Mouse (Mus musculus) CH12.LX (cell line): ENCODE measurements around the gene Stat5b. TPM values are rescaled to one million over a fixed set of nuclear protein-coding genes. Genes with fewer than 3 reads are reported as not detected.

Source experiments
- DNase-seq: peaks from one replicate; pipeline ENCODE4 v3.0.0-alpha.2; 2013; ENCODE audit errors: extremely low read depth
- H3K27ac ChIP-seq: 2 replicates; pipeline ENCODE4 v1.5.1; 2012; ENCODE audit warnings: low read depth, mild to moderate bottlenecking, control low read depth, moderate library complexity; ENCODE audit not compliant: insufficient read depth
- H3K27me3 ChIP-seq: replicated peaks from 2 replicates; pipeline ENCODE3; 2012; ENCODE audit warnings: inconsistent platforms
- H3K36me3 ChIP-seq, 2 experiments: replicated peaks in 1 of 2; 2 replicates each; pipeline versions ENCODE3 to v1.6.1; 2012; ENCODE audit warnings: inconsistent platforms in 1 of 2, low read length in 1 of 2, mild to moderate bottlenecking in 1 of 2, mixed read lengths in 1 of 2, moderate library complexity in 1 of 2; ENCODE audit not compliant: control insufficient read depth in 1 of 2, insufficient read depth in 1 of 2
- H3K4me1 ChIP-seq, 2 experiments: 2 replicates each; pipeline ENCODE4 v1.6.1; 2012; ENCODE audit warnings: inconsistent platforms in 1 of 2, moderate library complexity in 1 of 2; ENCODE audit not compliant: insufficient read depth in 2 of 2, control insufficient read depth in 1 of 2
- H3K4me2 ChIP-seq: 2 replicates; pipeline ENCODE4 v1.6.1; 2012; ENCODE audit warnings: low read depth, mild to moderate bottlenecking, control low read depth; ENCODE audit not compliant: poor library complexity, insufficient read depth, severe bottlenecking
- H3K4me3 ChIP-seq, 3 experiments: fragments of 150-350 bp in 1 of 3; sonication (generic) in 1 of 3; replicated peaks in 1 of 3; 2 replicates each; pipeline versions ENCODE3 to v1.5.1; 2011 to 2012; ENCODE audit warnings: low read depth in 2 of 3, low read length in 2 of 3, mild to moderate bottlenecking in 2 of 3, moderate library complexity in 2 of 3, control low read depth in 1 of 3, improper control_type of control experiment in 1 of 3, inconsistent platforms in 1 of 3, mixed read lengths in 1 of 3; ENCODE audit not compliant: poor library complexity in 1 of 3
- H3K79me2 ChIP-seq: replicated peaks from 2 replicates; pipeline ENCODE4 v1.6.1; 2012; ENCODE audit warnings: mild to moderate bottlenecking, moderate library complexity; ENCODE audit not compliant: control insufficient read depth, poor library complexity, insufficient read depth, severe bottlenecking; ENCODE audit errors: extremely low read depth
- H3K9ac ChIP-seq: 2 replicates; pipeline ENCODE4 v1.6.1; 2012; ENCODE audit warnings: low read depth, mild to moderate bottlenecking, control low read depth, moderate library complexity; ENCODE audit not compliant: insufficient read depth
- H3K9me3 ChIP-seq: replicated peaks from 2 replicates; pipeline ENCODE3; 2012; ENCODE audit warnings: low read length, inconsistent platforms, mixed read lengths
- BHLHE40 ChIP-seq: IDR thresholded peaks from 2 replicates; pipeline ENCODE4 v1.6.1; 2011; ENCODE audit warnings: mild to moderate bottlenecking, low read depth, low read length, improper control_type of control experiment
- CTCF ChIP-seq, 2 experiments: IDR thresholded peaks in 1 of 2; conservative IDR thresholded peaks in 1 of 2; 2 replicates each; pipeline ENCODE4 v1.5.1; 2011 to 2012; ENCODE audit warnings: low read depth in 2 of 2, low read length in 2 of 2, improper control_type of control experiment in 1 of 2, inconsistent platforms in 1 of 2, mild to moderate bottlenecking in 1 of 2, moderate library complexity in 1 of 2
- ELF1 ChIP-seq: IDR thresholded peaks from 2 replicates; pipeline ENCODE4 v1.6.1; 2014; ENCODE audit warnings: low read depth, mild to moderate bottlenecking, inconsistent platforms, low read length, improper control_type of control experiment
- ETS1 ChIP-seq: conservative IDR thresholded peaks from 2 replicates; pipeline ENCODE4 v1.6.1; 2012; ENCODE audit warnings: low read depth, mild to moderate bottlenecking, inconsistent platforms, low read length, improper control_type of control experiment, moderate library complexity
- GABPA ChIP-seq: IDR thresholded peaks from 2 replicates; pipeline ENCODE4 v1.6.1; 2012; ENCODE audit warnings: low read depth, low read length, improper control_type of control experiment, inconsistent platforms; ENCODE audit not compliant: insufficient replicate concordance
- HCFC1 ChIP-seq: IDR thresholded peaks from 2 replicates; pipeline ENCODE4 v1.6.1; 2012; ENCODE audit warnings: low read depth, mild to moderate bottlenecking, inconsistent platforms, low read length, improper control_type of control experiment
- IRF4 ChIP-seq: IDR thresholded peaks from 2 replicates; pipeline ENCODE4 v1.6.1; 2014; ENCODE audit warnings: low read depth, mild to moderate bottlenecking, inconsistent platforms, low read length, improper control_type of control experiment
- JUND ChIP-seq: conservative IDR thresholded peaks from 2 replicates; pipeline ENCODE4 v1.6.1; 2011; ENCODE audit warnings: low read depth, low read length, improper control_type of control experiment
- MAFK ChIP-seq: IDR thresholded peaks from 2 replicates; pipeline ENCODE4 v1.6.1; 2011; ENCODE audit warnings: low read length, improper control_type of control experiment; ENCODE audit not compliant: insufficient replicate concordance
- MAX ChIP-seq: IDR thresholded peaks from 2 replicates; pipeline ENCODE4 v1.6.1; 2011; ENCODE audit warnings: low read length, improper control_type of control experiment
- MAZ ChIP-seq: IDR thresholded peaks from 2 replicates; pipeline ENCODE4 v1.6.1; 2012; ENCODE audit warnings: low read depth, mild to moderate bottlenecking, inconsistent platforms, low read length, improper control_type of control experiment, moderate library complexity
- NELFE ChIP-seq: IDR thresholded peaks from 2 replicates; pipeline ENCODE4 v1.6.1; 2011; ENCODE audit warnings: low read depth, low read length, improper control_type of control experiment
- POLR2A ChIP-seq: IDR thresholded peaks from 2 replicates; pipeline ENCODE4 v1.6.1; 2011; ENCODE audit warnings: low read depth, mild to moderate bottlenecking, improper control_type of control experiment, low read length
- RCOR1 ChIP-seq: conservative IDR thresholded peaks from 2 replicates; pipeline ENCODE4 v1.6.1; 2012; ENCODE audit warnings: low read depth, mild to moderate bottlenecking, inconsistent platforms, low read length, improper control_type of control experiment
- SIN3A ChIP-seq: IDR thresholded peaks from 2 replicates; pipeline ENCODE4 v1.6.1; 2012; ENCODE audit warnings: low read length, improper control_type of control experiment, inconsistent platforms
- TBP ChIP-seq: conservative IDR thresholded peaks from 2 replicates; pipeline ENCODE4 v1.6.1; 2011; ENCODE audit warnings: low read depth, low read length, improper control_type of control experiment
- TCF12 ChIP-seq: IDR thresholded peaks from 2 replicates; pipeline ENCODE4 v1.6.1; 2014; ENCODE audit warnings: low read depth, mild to moderate bottlenecking, inconsistent platforms, low read length, improper control_type of control experiment
- UBTF ChIP-seq: IDR thresholded peaks from 2 replicates; pipeline ENCODE4 v1.6.1; 2012; ENCODE audit warnings: low read depth, mild to moderate bottlenecking, inconsistent platforms, low read length, improper control_type of control experiment, moderate library complexity
- USF1 ChIP-seq: IDR thresholded peaks from 2 replicates; pipeline ENCODE4 v1.6.1; 2014; ENCODE audit warnings: low read depth, mild to moderate bottlenecking, inconsistent platforms, low read length, improper control_type of control experiment
- ZKSCAN1 ChIP-seq: IDR thresholded peaks from 2 replicates; pipeline ENCODE4 v1.6.1; 2012; ENCODE audit warnings: low read depth, inconsistent platforms, low read length, improper control_type of control experiment, borderline replicate concordance
- ZMIZ1 ChIP-seq: IDR thresholded peaks from 2 replicates; pipeline ENCODE4 v1.6.1; 2012; ENCODE audit warnings: low read depth, mild to moderate bottlenecking, inconsistent platforms, low read length, improper control_type of control experiment
- dilution Hi-C: fragments of 300-500 bp; cut with MboI; formaldehyde crosslinking; loops from 2 replicates; pipeline ENCODE4 v1.14.3; 2020; ENCODE audit warnings: low sequenced_read_pairs; ENCODE audit not compliant: extremely low pct_unique_long_range_greater_than_20kb, extremely low pct_ligation_motif_present
- in situ Hi-C: fragments of 300-500 bp; cut with MboI; formaldehyde crosslinking; loops from 3 replicates; pipeline ENCODE4 v1.14.3; 2019; ENCODE audit warnings: low sequenced_read_pairs, low pct_ligation_motif_present, low pct_unique_long_range_greater_than_20kb, mixed read lengths
- polyA plus RNA-seq: library from polyadenylated mRNA; unstranded; fragments of >175 nt; gene quantifications from 2 replicates; pipeline ENCODE4 v1.2.1, GENCODE M21; 2012; ENCODE audit warnings: low read depth; ENCODE audit not compliant: insufficient read length
- total RNA-seq, 2 experiments: library from RNA; depleted of rRNA; stranded (reverse); fragments of 300-350 nt in 1 of 2; fragments of >200 nt in 1 of 2; gene quantifications; 2 replicates each; pipeline ENCODE4 v1.2.3; 2012 to 2014

Gene Stat5b
- total and polyA plus RNA-seq, 3 experiments = 11.4 to 24.4 (median 14.0) TPM

DNA sequence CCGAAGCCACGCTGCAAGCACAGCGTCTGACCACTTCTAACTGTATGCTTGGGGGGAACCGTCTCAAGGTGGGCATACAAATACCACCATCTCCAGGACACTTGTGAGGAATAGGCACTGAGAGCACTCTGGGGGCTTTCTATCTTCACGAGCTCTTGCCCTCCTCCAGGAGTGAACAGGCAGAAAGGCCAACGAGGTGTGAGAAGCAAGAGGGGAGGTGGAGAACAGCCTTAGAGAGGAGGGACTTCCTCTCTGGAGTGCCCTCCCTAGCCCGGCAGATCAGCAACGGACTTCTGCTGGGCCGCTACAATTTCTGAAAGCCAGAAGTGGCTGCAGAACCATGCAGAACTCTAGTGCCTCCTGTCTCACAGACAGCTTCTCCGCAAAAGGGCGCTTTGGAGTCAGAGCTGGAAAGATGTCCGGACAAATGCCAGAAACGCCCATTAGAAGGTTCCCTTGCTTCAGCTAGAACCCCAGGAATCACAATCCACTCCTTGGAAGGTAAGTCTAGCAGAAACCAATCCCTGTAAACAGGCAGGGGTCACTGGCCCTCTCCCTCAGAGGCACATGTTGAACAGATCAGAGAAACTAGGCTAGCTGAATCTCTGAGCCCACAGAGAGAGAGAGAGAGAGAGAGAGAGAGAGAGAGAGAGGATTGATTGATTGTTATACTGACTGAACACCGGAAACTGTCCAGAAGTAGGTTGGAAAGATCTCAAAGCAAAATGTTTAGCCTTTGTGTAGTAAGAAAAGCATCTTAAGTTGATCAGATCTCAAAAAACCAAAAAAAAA is 114.4 kb downstream of the Stat5b start:
- H3K27ac ChIP-seq = peak overlapping the region; percentile 69
- dilution Hi-C loops = no loop called here
- H3K4me1 ChIP-seq = peaks cover 5 to 54% of the 10 kb centered on the region in 2 experiments
- peaks cover 66% of the 10 kb centered on the region for H3K79me2 ChIP-seq
- H3K9me3 ChIP-seq = no peaks in the 10 kb centered on the region
- TF ChIP-seq ELF1 = peak; percentile 43
- TF ChIP-seq HCFC1 = peak; percentile 48
- TF ChIP-seq TCF12 = peak; percentile 59; the same call in 1 of the 2 replicates
- peak; percentile 42; the same call in 1 of the 2 replicates for TF ChIP-seq MAX
- no peak for TF ChIP-seq CTCF (conservative IDR thresholded peaks at IDR 0.05 in 1 of 2, IDR thresholded peaks at IDR 0.05 in 1 of 2; ENCODE audit: low read depth in 2 of 2, low read length in 2 of 2)
- peak; percentile 52; the same call in 1 of the 2 replicates for TF ChIP-seq SIN3A
- TF ChIP-seq ZMIZ1 = no peak
- TF ChIP-seq TBP = peak; percentile 73; the same call in 1 of the 2 replicates
- 0 out of 2 replicates have a peak, but pooled peaks have one; percentile 30 for TF ChIP-seq RCOR1
- TF ChIP-seq BHLHE40 = no peak
- TF ChIP-seq MAZ = 0 out of 2 replicates have a peak, but pooled peaks have one; percentile 3
- no peak for TF ChIP-seq UBTF
- no peak for TF ChIP-seq USF1
- peak; percentile 68 for TF ChIP-seq POLR2A
- peak; percentile 72; the same call in 1 of the 2 replicates for TF ChIP-seq NELFE
- TF ChIP-seq IRF4 = no peak
- no peak for TF ChIP-seq JUND
- no peak for TF ChIP-seq ETS1
- no peak for TF ChIP-seq MAFK
- no peak for TF ChIP-seq ZKSCAN1
- no peak for TF ChIP-seq GABPA
- no peaks in the 10 kb centered on the region for H3K27me3 ChIP-seq
- peaks cover 16 to 42% of the 10 kb centered on the region in 2 experiments for H3K36me3 ChIP-seq
- H3K4me2 ChIP-seq = peak overlapping the region; percentile 97
- DNase-seq = peak; percentile 65
- in situ Hi-C loops = no loop called here
- H3K4me3 ChIP-seq = peak overlapping the region; percentile 75 to 100 (median 84)
- H3K9ac ChIP-seq = peak overlapping the region; percentile 95
